Mouse (Mus musculus): ENCODE measurements around the gene Tie1. TPM values are rescaled to one million over a fixed set of nuclear protein-coding genes. Genes with fewer than 3 reads are reported as not detected.

The Tie1 gene
- total RNA-seq, 1 experiment, result 1.0 TPM

- TF ChIP-seq ZNF384 (IDR thresholded peaks at IDR 0.05; ENCODE audit: low read depth, low read length) (no peak), MAFK (IDR thresholded peaks at IDR 0.05; ENCODE audit: insufficient read depth, low read depth, low read length) (no peak), ZC3H11A (IDR thresholded peaks at IDR 0.05; ENCODE audit: borderline replicate concordance, low read depth, low read length) (no peak), HCFC1 (IDR thresholded peaks at IDR 0.05; ENCODE audit: borderline replicate concordance, insufficient read depth, low read length) (no peak), CHD2 (IDR thresholded peaks at IDR 0.05; ENCODE audit: low read depth, low read length) (no peak)
- no peak for DNase-seq (ENCODE audit: low read depth, low spot score)
- H3K9ac ChIP-seq (ENCODE audit: insufficient read depth, low read depth, low read length, poor library complexity, severe bottlenecking), result no peak overlapping the region
- in situ Hi-C loops (cut with MboI; ENCODE audit: low sequenced_read_pairs in 2 of 2, unreplicated experiment in 2 of 2), result no loop called here
- no peak overlapping the region for H3K4me3 ChIP-seq (ENCODE audit: insufficient read depth in 1 of 2, low read depth in 1 of 2, low read length in 2 of 2, poor library complexity in 1 of 2, severe bottlenecking in 1 of 2)
- peaks cover 0 to 5% of the 10 kb centered on the region in 2 experiments; a peak in 1 of 4 replicates for H3K4me1 ChIP-seq (ENCODE audit: control insufficient read depth in 2 of 2, insufficient read depth in 2 of 2, low read length in 2 of 2, poor library complexity in 1 of 2)
- no peaks in the 10 kb centered on the region for H3K9me3 ChIP-seq (ENCODE audit: control insufficient read depth, insufficient read depth, low read depth, low read length)
- no peaks in the 10 kb centered on the region for H3K36me3 ChIP-seq (ENCODE audit: control insufficient read depth, insufficient read depth, low read length, poor library complexity, severe bottlenecking)
- no peak overlapping the region for H3K27ac ChIP-seq (ENCODE audit: insufficient read depth, low read depth, low read length, poor library complexity, severe bottlenecking)
Measured at GRCm38 (mm10) chr4:118464956-118465355, 24.9 kb downstream of the Tie1 start.

DNA sequence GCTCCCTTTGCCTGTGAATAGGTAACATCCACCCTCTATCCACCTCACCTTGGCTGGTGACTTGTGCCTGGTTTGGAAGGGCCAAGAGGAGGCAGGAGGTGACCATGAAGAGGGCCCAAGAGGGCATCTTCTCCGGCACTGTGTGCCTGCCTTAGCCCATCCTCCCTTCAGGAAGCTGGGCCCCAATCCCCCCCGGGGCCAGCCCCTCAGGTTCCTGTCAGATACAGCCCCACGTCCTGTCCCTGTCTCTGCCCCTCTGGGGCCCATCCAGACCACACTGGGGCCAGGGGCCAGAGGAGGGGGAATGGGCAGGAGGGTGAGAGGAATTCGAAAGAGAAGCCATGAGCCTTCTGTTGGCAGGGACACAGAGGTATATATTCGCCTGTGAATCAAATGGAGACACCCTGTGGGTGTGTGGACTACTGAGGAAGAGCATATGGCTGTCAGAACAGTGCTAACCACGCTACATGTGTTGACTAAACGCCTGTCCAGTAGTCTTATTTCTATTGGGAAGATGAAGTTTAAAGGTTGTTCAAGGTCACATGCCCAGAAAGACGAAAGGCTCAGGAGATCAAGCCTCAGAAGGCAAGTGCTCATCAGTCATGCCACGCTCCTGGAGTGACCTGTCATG, 32.4 kb downstream of the Tie1 start, which contains the start of gene Mpl:
Gene Mpl, minus strand, starts transcription at position 169 of the 631 bp plus-strand sequence.
- in situ Hi-C loops (cut with MboI; ENCODE audit: low sequenced_read_pairs in 2 of 2, unreplicated experiment in 2 of 2), result loop anchor here in 1 of 2 experiments (10.0 kb wide), 1 partner anchor 107 kb away; no protein-coding TSS in a partner anchor
- no peak within 1 kb of the TSS for H3K4me3 ChIP-seq (ENCODE audit: insufficient read depth in 1 of 2, low read depth in 1 of 2, low read length in 2 of 2, poor library complexity in 1 of 2, severe bottlenecking in 1 of 2)

DNA sequence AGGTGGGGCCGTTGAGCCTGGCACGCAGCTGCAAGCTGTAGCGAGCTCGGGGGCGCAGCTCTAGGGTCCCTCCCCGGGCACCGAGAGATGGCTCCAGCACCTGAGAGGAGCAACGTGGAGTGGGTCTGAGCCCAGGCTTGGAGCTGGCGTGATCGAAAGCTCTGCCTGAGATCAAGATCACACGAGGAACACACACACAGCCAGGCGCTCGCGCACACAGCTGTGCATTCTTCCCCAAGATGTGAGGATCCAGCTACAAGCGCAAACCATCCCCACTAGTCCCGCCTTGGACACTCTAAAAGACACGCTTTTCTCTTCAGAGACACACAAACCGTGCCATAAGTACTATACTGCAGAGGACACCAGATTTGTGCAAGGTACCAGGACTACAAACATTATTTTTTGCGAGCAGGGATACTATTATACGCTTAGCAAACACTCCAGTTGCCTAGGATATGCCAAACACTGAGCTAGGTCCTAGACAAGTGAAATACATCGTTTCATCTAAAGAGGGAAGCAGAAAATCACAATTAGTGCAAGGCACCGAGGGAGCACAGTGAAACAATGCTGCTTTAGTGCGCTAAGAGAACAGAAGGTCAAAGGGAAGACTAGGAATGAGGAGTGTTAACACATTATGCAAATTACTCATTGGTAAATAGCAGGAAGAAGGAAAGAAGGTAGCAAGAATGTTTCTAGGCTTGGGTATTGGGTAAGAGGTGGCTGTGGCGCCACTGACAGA, 43.3 kb downstream of the Tie1 start:
- DNase-seq (ENCODE audit: low read depth, low spot score), result no peak
- no peak overlapping the region for H3K27ac ChIP-seq (ENCODE audit: insufficient read depth, low read depth, low read length, poor library complexity, severe bottlenecking)

More for the DNA sequence above, 32.4 kb downstream of the Tie1 start, which contains the start of gene Mpl:
- Histone ChIP-seq H3K9ac (ENCODE audit: insufficient read depth, low read depth, low read length, poor library complexity, severe bottlenecking) (no peak within 1 kb of the TSS), H3K36me3 (ENCODE audit: control insufficient read depth, insufficient read depth, low read length, poor library complexity, severe bottlenecking) (no peaks in the 10 kb centered on the region), H3K9me3 (ENCODE audit: control insufficient read depth, insufficient read depth, low read depth, low read length) (no peaks in the 10 kb centered on the region), H3K27ac (ENCODE audit: insufficient read depth, low read depth, low read length, poor library complexity, severe bottlenecking) (no peak within 1 kb of the TSS), H3K4me1 (ENCODE audit: control insufficient read depth in 2 of 2, insufficient read depth in 2 of 2, low read length in 2 of 2, poor library complexity in 1 of 2) (no peaks in the 10 kb centered on the region)
- TF ChIP-seq ZC3H11A (IDR thresholded peaks at IDR 0.05; ENCODE audit: borderline replicate concordance, low read depth, low read length), result no peak
- no peak for TF ChIP-seq MAFK (IDR thresholded peaks at IDR 0.05; ENCODE audit: insufficient read depth, low read depth, low read length)
- no peak for TF ChIP-seq CHD2 (IDR thresholded peaks at IDR 0.05; ENCODE audit: low read depth, low read length)
- TF ChIP-seq HCFC1 (IDR thresholded peaks at IDR 0.05; ENCODE audit: borderline replicate concordance, insufficient read depth, low read length), result no peak
- TF ChIP-seq ZNF384 (IDR thresholded peaks at IDR 0.05; ENCODE audit: low read depth, low read length), result no peak
- no peak for DNase-seq (ENCODE audit: low read depth, low spot score)

GRCm38 (mm10) chr4:118445781-118446414, 44.0 kb downstream of the Tie1 start:
- H3K9me3 ChIP-seq (ENCODE audit: control insufficient read depth, insufficient read depth, low read depth, low read length), result no peaks in the 10 kb centered on the region
- TF ChIP-seq ZC3H11A (IDR thresholded peaks at IDR 0.05; ENCODE audit: borderline replicate concordance, low read depth, low read length) (no peak), ZNF384 (IDR thresholded peaks at IDR 0.05; ENCODE audit: low read depth, low read length) (no peak), MAFK (IDR thresholded peaks at IDR 0.05; ENCODE audit: insufficient read depth, low read depth, low read length) (no peak), HCFC1 (IDR thresholded peaks at IDR 0.05; ENCODE audit: borderline replicate concordance, insufficient read depth, low read length) (no peak), CHD2 (IDR thresholded peaks at IDR 0.05; ENCODE audit: low read depth, low read length) (no peak)
- H3K27ac ChIP-seq (ENCODE audit: insufficient read depth, low read depth, low read length, poor library complexity, severe bottlenecking), result no peak overlapping the region
- in situ Hi-C loops (cut with MboI; ENCODE audit: low sequenced_read_pairs in 2 of 2, unreplicated experiment in 2 of 2), result no loop called here
- no peaks in the 10 kb centered on the region for H3K36me3 ChIP-seq (ENCODE audit: control insufficient read depth, insufficient read depth, low read length, poor library complexity, severe bottlenecking)
- DNase-seq (ENCODE audit: low read depth, low spot score), result no peak
- peak overlapping the region; percentile 55 to 57 for H3K4me3 ChIP-seq (ENCODE audit: insufficient read depth in 1 of 2, low read depth in 1 of 2, low read length in 2 of 2, poor library complexity in 1 of 2, severe bottlenecking in 1 of 2)
- 0 out of 2 replicates have a peak overlapping the region, but pooled peaks have one; percentile 17 for H3K9ac ChIP-seq (ENCODE audit: insufficient read depth, low read depth, low read length, poor library complexity, severe bottlenecking)
- H3K4me1 ChIP-seq (ENCODE audit: control insufficient read depth in 2 of 2, insufficient read depth in 2 of 2, low read length in 2 of 2, poor library complexity in 1 of 2), result peaks cover 0 to 12% of the 10 kb centered on the region in 2 experiments; a peak in 3 of 4 replicates

More for the DNA sequence above, 43.3 kb downstream of the Tie1 start:
- no peaks in the 10 kb centered on the region for H3K9me3 ChIP-seq (ENCODE audit: control insufficient read depth, insufficient read depth, low read depth, low read length)
- H3K4me1 ChIP-seq (ENCODE audit: control insufficient read depth in 2 of 2, insufficient read depth in 2 of 2, low read length in 2 of 2, poor library complexity in 1 of 2), result peaks cover 0 to 12% of the 10 kb centered on the region in 2 experiments; a peak in 3 of 4 replicates
- peak overlapping the region; percentile 55 to 57 for H3K4me3 ChIP-seq (ENCODE audit: insufficient read depth in 1 of 2, low read depth in 1 of 2, low read length in 2 of 2, poor library complexity in 1 of 2, severe bottlenecking in 1 of 2)
- in situ Hi-C loops (cut with MboI; ENCODE audit: low sequenced_read_pairs in 2 of 2, unreplicated experiment in 2 of 2), result no loop called here
- 0 out of 2 replicates have a peak overlapping the region, but pooled peaks have one; percentile 17 for H3K9ac ChIP-seq (ENCODE audit: insufficient read depth, low read depth, low read length, poor library complexity, severe bottlenecking)
- TF ChIP-seq MAFK (IDR thresholded peaks at IDR 0.05; ENCODE audit: insufficient read depth, low read depth, low read length), result no peak
- no peak for TF ChIP-seq ZNF384 (IDR thresholded peaks at IDR 0.05; ENCODE audit: low read depth, low read length)
- TF ChIP-seq HCFC1 (IDR thresholded peaks at IDR 0.05; ENCODE audit: borderline replicate concordance, insufficient read depth, low read length), result no peak
- TF ChIP-seq CHD2 (IDR thresholded peaks at IDR 0.05; ENCODE audit: low read depth, low read length), result no peak
- TF ChIP-seq ZC3H11A (IDR thresholded peaks at IDR 0.05; ENCODE audit: borderline replicate concordance, low read depth, low read length), result no peak
- H3K36me3 ChIP-seq (ENCODE audit: control insufficient read depth, insufficient read depth, low read length, poor library complexity, severe bottlenecking), result no peaks in the 10 kb centered on the region
